Mouse (Mus musculus) cortical plate, adult 2 months (tissue): ENCODE data around the gene Anxa5.

ENCODE experiments used
- CTCF ChIP-seq: fragments of 200-500 bp; IDR thresholded peaks from 2 replicates; pipeline ENCODE4 v1.5.1; 2011; ENCODE audit warnings: mild to moderate bottlenecking, control low read depth, low read length; ENCODE audit not compliant: insufficient read depth; ENCODE audit errors: extremely low read depth
- POLR2A ChIP-seq: fragments of 200-500 bp; IDR thresholded peaks from 2 replicates; pipeline ENCODE4 v1.6.1; 2011; ENCODE audit warnings: mild to moderate bottlenecking, low read length, control low read depth; ENCODE audit not compliant: insufficient read depth; ENCODE audit errors: extremely low read depth

DNA sequence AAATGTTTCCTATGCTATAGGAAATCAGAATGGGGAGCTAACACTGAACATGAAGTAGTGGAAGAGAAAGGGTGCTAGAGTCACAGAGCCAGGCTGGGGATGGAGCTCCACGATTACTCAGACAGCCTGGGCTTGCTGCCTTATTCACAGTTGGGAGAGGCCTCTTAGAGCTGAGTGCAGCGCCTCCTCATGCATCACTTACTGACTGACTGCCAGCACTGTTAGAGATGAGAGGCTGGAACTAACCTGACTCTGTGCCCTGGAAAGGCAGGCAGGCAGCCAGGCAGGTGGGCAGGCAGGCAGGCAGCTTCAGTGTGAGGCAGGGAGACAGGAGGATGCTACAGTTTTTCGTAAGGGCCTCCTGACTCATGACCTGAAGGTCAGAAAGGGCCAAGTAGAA is 20.1 kb downstream of the Anxa5 start:
- TF ChIP-seq POLR2A, result no peak
- TF ChIP-seq CTCF, result no peak
